14 mouse cellular contexts compared by ENCODE assay signal in genomic region chr7:124237896-124238670, GRCm38 (mm10).
"Had no signal": no experiment of that assay in that cellular context is flagged by ENCODE, and none has a peak within 500 bp of the region (broad histone marks: within the 10 kb centered on the region; RNA-seq: fewer than 3 reads in every experiment).

No protein-coding gene starts in this region.

- H3K4me2 ChIP-seq: intestine, embryonic 15.5 days; limb, embryonic 13.5 days; midbrain, embryonic 13.5 days had no signal

- H3K36me3 ChIP-seq: intestine, embryonic 15.5 days; limb, embryonic 13.5 days; midbrain, embryonic 13.5 days had no signal

- H3K4me3 ChIP-seq: intestine, embryonic 15.5 days; layer of hippocampus, adult 2 months; limb, embryonic 13.5 days; midbrain, embryonic 13.5 days had no signal

- H3K9me3 ChIP-seq: intestine, embryonic 15.5 days; limb, embryonic 13.5 days; midbrain, embryonic 13.5 days had no signal

- DNase-seq: kidney, adult 18-20 months; kidney, postnatal 10 days; kidney, postnatal 4 days; lung, adult 18-20 months; lung, postnatal 36 days; thymus, adult 2 months; thymus, postnatal 25 days had no signal

- H3K9ac ChIP-seq: intestine, embryonic 15.5 days; limb, embryonic 13.5 days; liver, embryonic 14.5 days; midbrain, embryonic 13.5 days had no signal

- H3K27ac ChIP-seq: intestine, embryonic 15.5 days; layer of hippocampus, adult 2 months; limb, embryonic 13.5 days; liver, embryonic 14.5 days; midbrain, embryonic 13.5 days; stomach, postnatal 0 days had no signal

- ATAC-seq: intestine, embryonic 15.5 days; lung, postnatal 0 days; midbrain, embryonic 13.5 days had no signal

- H3K27me3 ChIP-seq: intestine, embryonic 15.5 days; limb, embryonic 13.5 days; midbrain, embryonic 13.5 days had no signal

- H3K4me1 ChIP-seq: intestine, embryonic 15.5 days; limb, embryonic 13.5 days had no signal
